ENCODE assay signal across 20 mouse cellular contexts in genomic region chr11:5192840-5193575, GRCm38 (mm10). TPM values are rescaled to one million over a fixed set of nuclear protein-coding genes. Genes with fewer than 3 reads are reported as not detected.
A peak's percentile ranks its signal among the peaks of the same experiment; 100 is the strongest.
DNase-seq lines count a peak whose midpoint lies in the region; ATAC-seq lines count a peak whose summit lies in the region.
"Had no signal": no experiment of that assay in that cellular context is flagged by ENCODE, and none has a peak within 500 bp of the region (broad histone marks: within the 10 kb centered on the region; RNA-seq: fewer than 3 reads in every experiment).

No protein-coding gene starts in this region.

- no peak for ATAC-seq in forebrain, embryonic 11.5 days (replicated peaks; ENCODE audit: low FRiP score)
- ATAC-seq in hindbrain, embryonic 11.5 days (ENCODE audit: low FRiP score) = no peak
- peak; percentile 32; the same call in 1 of the 2 replicates for ATAC-seq in limb, embryonic 13.5 days (ENCODE audit: low FRiP score, low read depth)
- ATAC-seq in cerebellum, adult (ENCODE audit: insufficient number of reproducible peaks, low FRiP score, low TSS enrichment) = no peak
- ATAC-seq: forebrain, embryonic 16.5 days had no signal

- H3K4me1 ChIP-seq in forebrain, embryonic 10.5 days = peaks cover 41% of the 10 kb centered on the region
- H3K4me1 ChIP-seq in forebrain, embryonic 11.5 days (replicated peaks; ENCODE audit: control insufficient read depth, insufficient read depth, low read length) = no peaks in the 10 kb centered on the region
- peaks cover 64% of the 10 kb centered on the region for H3K4me1 ChIP-seq in hindbrain, embryonic 10.5 days (replicated peaks)
- no peaks in the 10 kb centered on the region; the same call in 1 of the 2 replicates for H3K4me1 ChIP-seq in hindbrain, embryonic 11.5 days (replicated peaks; ENCODE audit: control insufficient read depth, insufficient read depth, low read length)
- peaks cover 17% of the 10 kb centered on the region; the same call in 1 of the 2 replicates for H3K4me1 ChIP-seq in limb, embryonic 13.5 days
- H3K4me1 ChIP-seq: liver, embryonic 15.5 days had no signal

- no peak overlapping the region for H3K4me2 ChIP-seq in forebrain, embryonic 11.5 days (ENCODE audit: low read depth, low read length, severe bottlenecking)
- no peak overlapping the region for H3K4me2 ChIP-seq in hindbrain, embryonic 11.5 days (replicated peaks; ENCODE audit: low read depth, low read length)
- H3K4me2 ChIP-seq in limb, embryonic 13.5 days (replicated peaks) = no peak overlapping the region
- H3K4me2 ChIP-seq: hindbrain, embryonic 14.5 days; liver, embryonic 15.5 days; stomach, embryonic 15.5 days had no signal

- peak overlapping the region; percentile 48; the same call in 1 of the 2 replicates for H3K27ac ChIP-seq in forebrain, embryonic 10.5 days
- H3K27ac ChIP-seq in forebrain, embryonic 11.5 days (ENCODE audit: low read depth, low read length) = no peak overlapping the region
- H3K27ac ChIP-seq in hindbrain, embryonic 10.5 days = peak overlapping the region; percentile 9
- no peak overlapping the region for H3K27ac ChIP-seq in hindbrain, embryonic 11.5 days (ENCODE audit: low read depth, low read length)
- H3K27ac ChIP-seq in limb, embryonic 13.5 days = peak overlapping the region; percentile 28; the same call in 1 of the 2 replicates
- H3K27ac ChIP-seq: hindbrain, embryonic 14.5 days; left cerebral cortex, adult 2 months; liver, embryonic 15.5 days; stomach, embryonic 15.5 days had no signal

- H3K9ac ChIP-seq in forebrain, embryonic 11.5 days (ENCODE audit: low read length) = no peak overlapping the region
- no peak overlapping the region for H3K9ac ChIP-seq in hindbrain, embryonic 11.5 days (ENCODE audit: low read depth, low read length)
- H3K9ac ChIP-seq in limb, embryonic 13.5 days = no peak overlapping the region; the same call in 1 of the 2 replicates
- H3K9ac ChIP-seq: hindbrain, embryonic 14.5 days; liver, embryonic 15.5 days; stomach, embryonic 15.5 days had no signal

- H3K36me3 ChIP-seq in forebrain, embryonic 10.5 days (replicated peaks) = peaks cover 25% of the 10 kb centered on the region
- no peaks in the 10 kb centered on the region for H3K36me3 ChIP-seq in forebrain, embryonic 11.5 days (ENCODE audit: control insufficient read depth, insufficient read depth, low read length)
- peaks cover 23% of the 10 kb centered on the region for H3K36me3 ChIP-seq in hindbrain, embryonic 10.5 days
- no peaks in the 10 kb centered on the region for H3K36me3 ChIP-seq in hindbrain, embryonic 11.5 days (ENCODE audit: control insufficient read depth, insufficient read depth, low read length)
- peaks cover 45% of the 10 kb centered on the region for H3K36me3 ChIP-seq in limb, embryonic 13.5 days
- H3K36me3 ChIP-seq: liver, embryonic 15.5 days had no signal

- 84% methylated on average over 8 of the region's 8 CpGs for WGBS in forebrain, embryonic 10.5 days
- 86% methylated on average over 8 of the region's 8 CpGs for WGBS in forebrain, embryonic 11.5 days
- WGBS in hindbrain, embryonic 10.5 days = 88% methylated on average over 8 of the region's 8 CpGs
- 81% methylated on average over 8 of the region's 8 CpGs for WGBS in hindbrain, embryonic 11.5 days
- WGBS in limb, embryonic 13.5 days = 71% methylated on average over 8 of the region's 8 CpGs

- no peaks in the 10 kb centered on the region for H3K9me3 ChIP-seq in forebrain, embryonic 10.5 days
- no peaks in the 10 kb centered on the region for H3K9me3 ChIP-seq in forebrain, embryonic 11.5 days (ENCODE audit: control insufficient read depth, low read length)
- H3K9me3 ChIP-seq in hindbrain, embryonic 10.5 days = no peaks in the 10 kb centered on the region
- H3K9me3 ChIP-seq in hindbrain, embryonic 11.5 days (ENCODE audit: control insufficient read depth, low read length) = no peaks in the 10 kb centered on the region
- H3K9me3 ChIP-seq in limb, embryonic 13.5 days = no peaks in the 10 kb centered on the region
- H3K9me3 ChIP-seq: liver, embryonic 15.5 days; stomach, embryonic 15.5 days had no signal

- H3K4me3 ChIP-seq in forebrain, embryonic 10.5 days = no peak overlapping the region
- H3K4me3 ChIP-seq in forebrain, embryonic 11.5 days (ENCODE audit: low read depth, low read length) = no peak overlapping the region
- H3K4me3 ChIP-seq in hindbrain, embryonic 10.5 days = no peak overlapping the region
- no peak overlapping the region for H3K4me3 ChIP-seq in hindbrain, embryonic 11.5 days (ENCODE audit: low read depth, low read length)
- no peak overlapping the region for H3K4me3 ChIP-seq in limb, embryonic 13.5 days
- H3K4me3 ChIP-seq: left cerebral cortex, adult 2 months; liver, embryonic 15.5 days; stomach, embryonic 15.5 days had no signal

- DNase-seq in forebrain, embryonic 10.5 days (ENCODE audit: extremely low spot score, low spot score) = no peak
- DNase-seq in forebrain, embryonic 11.5 days (ENCODE audit: low spot score) = no peak
- no peak for DNase-seq in hindbrain, embryonic 10.5 days (ENCODE audit: low spot score)
- DNase-seq in hindbrain, embryonic 11.5 days (ENCODE audit: low spot score) = no peak
- DNase-seq in MN1 (ENCODE audit: low spot score) = peak; percentile 68
- no peak for DNase-seq in spleen, adult 18-20 months
- DNase-seq: adrenal gland, adult 8-10 months; cerebellum, adult 9-10 months; kidney, adult 11 months; kidney, postnatal 4 days; lung, postnatal 36 days; midbrain, embryonic 14.5 days; thymus, postnatal 14 days had no signal

- H3K27me3 ChIP-seq in forebrain, embryonic 10.5 days (ENCODE audit: poor library complexity, severe bottlenecking) = no peaks in the 10 kb centered on the region
- H3K27me3 ChIP-seq in forebrain, embryonic 11.5 days (ENCODE audit: control insufficient read depth, insufficient read depth, low read length) = no peaks in the 10 kb centered on the region
- no peaks in the 10 kb centered on the region for H3K27me3 ChIP-seq in hindbrain, embryonic 10.5 days (ENCODE audit: insufficient read depth, poor library complexity, severe bottlenecking)
- H3K27me3 ChIP-seq in hindbrain, embryonic 11.5 days (ENCODE audit: control insufficient read depth, insufficient read depth, low read length) = no peaks in the 10 kb centered on the region
- no peaks in the 10 kb centered on the region for H3K27me3 ChIP-seq in limb, embryonic 13.5 days
- H3K27me3 ChIP-seq: liver, embryonic 15.5 days; stomach, embryonic 15.5 days had no signal

RNA-seq across cellular contexts. Expression of gene Emid1, which starts 41.0 kb away (rescaled TPM):
- polyA plus RNA-seq in forebrain, embryonic 10.5 days (2016; fragmentation: Nextera tagmentation; extraction: Ambion mirVana) = 29.0 and 31.3 TPM in 2 replicates
- polyA plus RNA-seq in forebrain, embryonic 11.5 days (2014; fragmentation: Nextera tagmentation; extraction: Ambion mirVana) = 22.2 TPM in 2 replicates
- polyA plus RNA-seq in hindbrain, embryonic 10.5 days (2016; fragmentation: Nextera tagmentation; extraction: Ambion mirVana) = 31.9 and 40.0 TPM in 2 replicates
- 19.2 and 22.7 TPM in 2 replicates for polyA plus RNA-seq in hindbrain, embryonic 11.5 days (2014; fragmentation: Nextera tagmentation; extraction: Ambion mirVana)
- 28.9 and 29.1 TPM in 2 replicates for polyA plus RNA-seq in limb, embryonic 13.5 days (2015; fragmentation: Nextera tagmentation; extraction: Ambion mirVana)

Comparison
In these comparisons a context has a peak if more than half of its experiments do, and no peak if none do; other contexts are left out.
1. H3K27ac ChIP-seq: peak in forebrain, embryonic 10.5 days (single experiment), hindbrain, embryonic 10.5 days (single experiment) and limb, embryonic 13.5 days (single experiment); none in forebrain, embryonic 11.5 days (single experiment) and hindbrain, embryonic 11.5 days (single experiment).